Mouse (Mus musculus) intestine, embryonic 16.5 days (tissue): ENCODE measurements around the gene Olfr1132. TPM values are rescaled to one million over a fixed set of nuclear protein-coding genes. Genes with fewer than 3 reads are reported as not detected.
"Not testable (repeated sequence)": the region's sequence is repeated elsewhere in the genome, so short reads cannot be mapped to it uniquely, and the experiment has no call there.

Experiments
- ATAC-seq: fragments of 200-750 bp; cut with Nextera tagmentation; 2 replicates; pipeline ENCODE4 v1.8.0; 2017; ENCODE audit warnings: moderate TSS enrichment, moderate library complexity
- H3K27ac ChIP-seq: fragments of 300-500 bp; sonication (generic); 2 replicates; pipeline ENCODE4 v1.5.1; 2014; ENCODE audit warnings: mild to moderate bottlenecking, low read length
- H3K27me3 ChIP-seq: fragments of 300-500 bp; sonication (generic); replicated peaks from 2 replicates; pipeline ENCODE4 v1.6.1; 2014; ENCODE audit warnings: low read length, control low read depth, mixed read lengths; ENCODE audit not compliant: control insufficient read depth, insufficient read depth
- H3K36me3 ChIP-seq: fragments of 300-500 bp; sonication (generic); 2 replicates; pipeline ENCODE4 v1.6.1; 2014; ENCODE audit warnings: low read length, control low read depth; ENCODE audit not compliant: control insufficient read depth, insufficient read depth
- H3K4me1 ChIP-seq: fragments of 300-500 bp; sonication (generic); 2 replicates; pipeline ENCODE4 v1.6.1; 2014; ENCODE audit warnings: low read length, control low read depth, mixed read lengths; ENCODE audit not compliant: control insufficient read depth, insufficient read depth
- H3K4me2 ChIP-seq: fragments of 300-500 bp; sonication (generic); 2 replicates; pipeline ENCODE4 v1.6.1; 2014; ENCODE audit warnings: low read depth, low read length, control low read depth
- H3K4me3 ChIP-seq: fragments of 300-500 bp; sonication (generic); 2 replicates; pipeline ENCODE4 v1.5.1; 2014; ENCODE audit warnings: mild to moderate bottlenecking, low read length
- H3K9ac ChIP-seq: fragments of 300-500 bp; sonication (generic); 2 replicates; pipeline ENCODE4 v1.6.1; 2014; ENCODE audit warnings: low read depth, low read length
- H3K9me3 ChIP-seq: fragments of 300-500 bp; sonication (generic); 2 replicates; pipeline ENCODE4 v1.6.1; 2016; ENCODE audit warnings: low read length, control low read depth; ENCODE audit not compliant: control insufficient read depth
- WGBS: fragments of 180-500 bp; shearing (Covaris S2); extraction: QIAGEN DNeasy Blood & Tissue Kit; methylation state at CpG from one replicate; pipeline ENCODE4 v1.1.7; 2014; 5-methylcytosine and 5-hydroxymethylcytosine counted together
- polyA plus RNA-seq: library from polyadenylated mRNA; unstranded; fragments of >200 nt; fragmentation: Nextera tagmentation; extraction: Ambion mirVana; gene quantifications from 2 replicates; pipeline ENCODE4 v1.2.1, GENCODE M21; 2015

Olfr1132 gene
- not detected in 2 replicates for polyA plus RNA-seq

DNA sequence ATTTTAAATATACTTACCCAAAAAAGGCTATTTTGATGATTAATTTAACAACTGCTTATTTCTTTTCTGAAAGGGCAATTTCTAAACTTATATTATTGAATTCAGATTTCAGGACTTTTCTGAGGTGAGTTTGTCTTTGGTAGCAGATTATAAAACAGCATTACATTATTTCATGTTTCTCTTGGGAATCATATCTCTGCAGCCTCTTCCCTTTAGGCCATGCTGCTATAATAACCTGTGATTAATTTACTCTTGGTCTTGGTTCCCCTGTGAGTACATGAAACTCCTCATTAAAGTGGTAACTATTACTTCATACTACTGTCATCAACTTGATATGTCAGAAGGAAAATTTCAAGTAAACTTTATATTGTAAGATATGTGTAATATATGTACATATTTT is at the start of gene Olfr1132:
Gene Olfr1132 (minus strand): TSS at position 101 of the 400 bp plus-strand sequence.
- Histone ChIP-seq H3K27ac (no peak within 1 kb of the TSS), H3K9me3 (no peaks in the 10 kb centered on the region), H3K4me1 (no peaks in the 10 kb centered on the region), H3K9ac (no peak within 1 kb of the TSS), H3K36me3 (no peaks in the 10 kb centered on the region), H3K27me3 (no peaks in the 10 kb centered on the region), H3K4me2 (no peak within 1 kb of the TSS), H3K4me3 (no peak within 1 kb of the TSS)
- ATAC-seq = no peak

- no peak within 1 kb of the TSS for H3K4me3 ChIP-seq
- no peaks in the 10 kb centered on the region for H3K4me1 ChIP-seq
- no peak within 1 kb of the TSS for H3K4me2 ChIP-seq
- H3K27me3 ChIP-seq = no peaks in the 10 kb centered on the region
- 17% methylated on average over 1 of the region's 1 CpGs for WGBS
- no peak for ATAC-seq
- H3K9me3 ChIP-seq = no peaks in the 10 kb centered on the region
- no peaks in the 10 kb centered on the region for H3K36me3 ChIP-seq
- H3K27ac ChIP-seq = no peak within 1 kb of the TSS
- no peak within 1 kb of the TSS for H3K9ac ChIP-seq
Measured at GRCm38 (mm10) chr2:87673564-87673963, 36.2 kb upstream of the Olfr1132 start, which contains the start of gene Olfr1135. Olfr1135 (minus strand) TSS chr2:87673664.

- H3K9me3 ChIP-seq = no peaks in the 10 kb centered on the region
- H3K4me3 ChIP-seq = no peak within 1 kb of the TSS
- WGBS = 74% methylated on average over 2 of the region's 2 CpGs
- H3K36me3 ChIP-seq = no peaks in the 10 kb centered on the region
- no peaks in the 10 kb centered on the region for H3K27me3 ChIP-seq
- H3K27ac ChIP-seq = no peak within 1 kb of the TSS
- ATAC-seq = no peak
- H3K4me2 ChIP-seq = no peak within 1 kb of the TSS
- no peaks in the 10 kb centered on the region for H3K4me1 ChIP-seq
- H3K9ac ChIP-seq = no peak within 1 kb of the TSS
Measured at GRCm38 (mm10) chr2:87658360-87658759, 21.0 kb upstream of the Olfr1132 start, which contains the start of gene Olfr1134. Olfr1134 (minus strand) TSS chr2:87658460.

DNA sequence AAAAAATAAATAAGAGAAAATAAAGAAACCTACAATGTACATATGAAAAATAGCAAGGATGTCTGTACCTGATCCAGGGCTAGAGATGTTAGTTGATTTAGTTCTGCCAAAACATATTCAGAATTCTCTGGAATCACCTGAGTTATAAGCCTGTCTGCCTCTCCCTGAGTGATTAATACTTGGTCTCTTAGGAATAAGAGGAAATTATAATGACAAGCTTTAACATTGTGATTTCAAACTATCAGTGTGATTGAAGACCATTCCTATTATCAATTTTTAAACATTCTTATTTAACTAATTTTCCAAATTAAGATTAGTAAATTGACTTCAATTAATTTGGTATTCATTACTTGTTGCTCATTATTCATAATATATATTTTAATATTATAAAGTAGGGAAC is 9.9 kb upstream of the Olfr1132 start, which contains the start of gene Olfr1133:
Gene Olfr1133 (minus strand): TSS at position 101 of the 400 bp plus-strand sequence.
- H3K4me3 ChIP-seq = no peak within 1 kb of the TSS
- no peak for ATAC-seq
- no peaks in the 10 kb centered on the region for H3K9me3 ChIP-seq
- H3K27me3 ChIP-seq = no peaks in the 10 kb centered on the region
- H3K9ac ChIP-seq = no peak within 1 kb of the TSS
- H3K4me2 ChIP-seq = no peak within 1 kb of the TSS
- no peak within 1 kb of the TSS for H3K27ac ChIP-seq
- no peaks in the 10 kb centered on the region for H3K36me3 ChIP-seq
- H3K4me1 ChIP-seq = no peaks in the 10 kb centered on the region

DNA sequence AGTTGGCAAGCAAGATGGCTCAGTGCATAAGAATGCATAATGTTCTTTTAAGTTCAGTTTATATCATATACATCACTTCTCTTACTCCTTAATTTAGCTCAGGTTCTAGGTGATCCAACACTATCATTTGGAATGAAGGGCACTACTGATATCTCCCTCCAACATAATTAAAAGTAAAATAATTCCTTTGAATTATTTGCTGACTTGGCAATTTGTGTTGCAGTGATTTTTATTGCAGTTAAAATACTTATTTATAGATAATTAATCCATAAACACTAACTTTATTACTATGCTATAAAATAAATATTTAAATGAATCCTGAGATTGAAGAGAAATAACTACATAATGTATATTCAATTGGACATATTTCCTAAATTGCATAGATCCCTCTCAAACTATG is 5.1 kb upstream of the Olfr1132 start:
- Histone ChIP-seq H3K27me3 (no peaks in the 10 kb centered on the region), H3K9me3 (no peaks in the 10 kb centered on the region), H3K4me3 (no peak overlapping the region), H3K27ac (no peak overlapping the region), H3K4me1 (no peaks in the 10 kb centered on the region), H3K9ac (no peak overlapping the region), H3K4me2 (no peak overlapping the region), H3K36me3 (no peaks in the 10 kb centered on the region)
- no peak for ATAC-seq

DNA sequence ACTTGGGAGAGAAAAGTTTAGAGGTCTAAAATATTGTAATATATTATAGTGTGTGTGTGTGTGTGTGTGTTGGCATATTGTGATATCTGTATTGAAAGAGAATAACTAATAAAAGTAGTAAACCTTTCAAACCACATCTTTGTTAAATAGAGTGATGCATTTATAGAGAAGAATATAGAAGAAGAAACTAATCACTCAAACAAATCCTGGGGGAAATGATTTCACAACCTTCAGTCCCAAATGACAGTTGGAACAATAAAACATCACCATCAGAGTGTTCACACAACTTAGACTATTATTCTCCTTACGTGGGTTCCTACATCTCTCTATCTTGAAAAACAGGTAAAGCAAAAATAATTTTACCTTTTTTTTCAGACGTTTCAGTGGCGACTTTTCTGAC is 10.5 kb downstream of the Olfr1132 start, which contains the start of gene Olfr1131:
Gene Olfr1131 (plus strand): TSS at position 301 of the 400 bp plus-strand sequence.
- H3K4me3 ChIP-seq = no peak within 1 kb of the TSS
- no peaks in the 10 kb centered on the region for H3K9me3 ChIP-seq
- H3K4me2 ChIP-seq = no peak within 1 kb of the TSS
- H3K27me3 ChIP-seq = no peaks in the 10 kb centered on the region
- H3K36me3 ChIP-seq = no peaks in the 10 kb centered on the region
- H3K9ac ChIP-seq = no peak within 1 kb of the TSS
- ATAC-seq = no peak
- WGBS = 64% methylated on average over 3 of the region's 3 CpGs
- no peaks in the 10 kb centered on the region for H3K4me1 ChIP-seq
- no peak within 1 kb of the TSS for H3K27ac ChIP-seq

DNA sequence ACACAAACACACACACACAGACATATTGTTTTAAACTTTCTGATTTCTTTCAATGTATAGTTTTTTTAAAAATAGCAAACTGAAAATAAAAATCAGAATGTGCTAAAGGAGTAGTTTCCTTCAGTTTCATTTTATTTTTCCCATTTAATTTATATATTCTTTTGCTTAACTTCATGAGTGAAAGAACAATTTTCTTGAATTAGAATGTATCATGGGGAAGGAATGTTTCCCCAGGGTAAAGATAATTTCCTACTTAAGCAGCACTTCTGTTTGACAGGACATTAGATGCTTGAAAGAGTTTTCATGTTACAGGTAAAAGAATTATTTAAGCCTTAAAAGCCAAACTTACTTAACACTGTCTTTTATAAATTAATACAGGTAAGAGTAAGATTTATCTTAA is 31.4 kb downstream of the Olfr1132 start, which contains the start of gene Olfr1130:
Gene Olfr1130 (plus strand): TSS at position 301 of the 400 bp plus-strand sequence.
- not testable (repeated sequence) for H3K36me3 ChIP-seq, H3K9ac ChIP-seq, H3K4me3 ChIP-seq, H3K9me3 ChIP-seq, H3K27me3 ChIP-seq, H3K4me2 ChIP-seq, H3K4me1 ChIP-seq, H3K27ac ChIP-seq, ATAC-seq

Other genes starting within 250 kb of the Olfr1132 start
- gene Olfr1123, start 220.9 kb downstream of the Olfr1132 start, polyA plus RNA-seq = not detected in 2 replicates
- gene Olfr1124, start 207.3 kb downstream of the Olfr1132 start, polyA plus RNA-seq = not detected in 2 replicates
- not detected in 2 replicates for gene Olfr1126, start 183.6 kb downstream of the Olfr1132 start, polyA plus RNA-seq
- not detected in 2 replicates for gene Pramel7, start 140.4 kb downstream of the Olfr1132 start, polyA plus RNA-seq
- gene Pramel6, start 131.0 kb downstream of the Olfr1132 start, polyA plus RNA-seq = not detected in 2 replicates
- not detected in 2 replicates for gene Olfr153, start 105.7 kb downstream of the Olfr1132 start, polyA plus RNA-seq
- not detected in 2 replicates for gene Olfr1128, start 92.0 kb downstream of the Olfr1132 start, polyA plus RNA-seq
- not detected in 2 replicates for gene Olfr1129, start 63.6 kb downstream of the Olfr1132 start, polyA plus RNA-seq
- gene Olfr1130, start 31.3 kb downstream of the Olfr1132 start, polyA plus RNA-seq = not detected in 2 replicates
- not detected in 2 replicates for gene Olfr1131, start 10.4 kb downstream of the Olfr1132 start, polyA plus RNA-seq
- not detected in 2 replicates for gene Olfr1133, start 9.8 kb upstream of the Olfr1132 start, polyA plus RNA-seq
- gene Olfr1134, start 20.9 kb upstream of the Olfr1132 start, polyA plus RNA-seq = not detected in 2 replicates
- not detected in 2 replicates for gene Olfr1135, start 36.1 kb upstream of the Olfr1132 start, polyA plus RNA-seq
- not detected in 2 replicates for gene Olfr1136, start 56.4 kb upstream of the Olfr1132 start, polyA plus RNA-seq
- gene Olfr1137, start 75.6 kb upstream of the Olfr1132 start, polyA plus RNA-seq = not detected in 2 replicates
- gene Olfr1138, start 102.4 kb upstream of the Olfr1132 start, polyA plus RNA-seq = not detected in 2 replicates
- gene Olfr1140, start 106.2 kb upstream of the Olfr1132 start, polyA plus RNA-seq = not detected in 2 replicates
- not detected in 2 replicates for gene Olfr1141, start 116.5 kb upstream of the Olfr1132 start, polyA plus RNA-seq
- gene Olfr152, start 141.9 kb upstream of the Olfr1132 start, polyA plus RNA-seq = not detected in 2 replicates
- gene Olfr1143, start 163.1 kb upstream of the Olfr1132 start, polyA plus RNA-seq = not detected in 2 replicates
- not detected in 2 replicates for gene Olfr1145, start 172.3 kb upstream of the Olfr1132 start, polyA plus RNA-seq
- not detected in 2 replicates for gene Olfr1148, start 193.0 kb upstream of the Olfr1132 start, polyA plus RNA-seq
- not detected in 2 replicates for gene Olfr1150-ps1, start 206.5 kb upstream of the Olfr1132 start, polyA plus RNA-seq
- gene Olfr1151, start 218.3 kb upstream of the Olfr1132 start, polyA plus RNA-seq = not detected in 2 replicates
- gene Olfr1152, start 229.0 kb upstream of the Olfr1132 start, polyA plus RNA-seq = not detected in 2 replicates